Mouse (Mus musculus) layer of hippocampus, adult 2 months (tissue): ENCODE measurements around the gene Gm10337. TPM values are rescaled to one million over a fixed set of nuclear protein-coding genes. Genes with fewer than 3 reads are reported as not detected.

Source experiments
- DNase-seq, 2 experiments: peaks; one replicate each; pipeline ENCODE4 v3.0.0; 2022; ENCODE audit warnings: low spot score in 2 of 2
- H3K27ac ChIP-seq: fragments of 200-600 bp; 2 replicates; pipeline ENCODE4 v1.8.1; 2022
- H3K4me3 ChIP-seq: fragments of 200-600 bp; 2 replicates; pipeline ENCODE4 v1.8.1; 2022; ENCODE audit warnings: mild to moderate bottlenecking
- CTCF ChIP-seq: fragments of 200-600 bp; conservative IDR thresholded peaks from 2 replicates; pipeline ENCODE4 v1.8.1; 2022; ENCODE audit warnings: antibody characterized with exemption, mild to moderate bottlenecking, moderate library complexity
- total RNA-seq, 2 experiments: library from RNA; stranded (reverse); gene quantifications; 2 replicates each; pipeline ENCODE4 v1.2.3; 2021

The Gm10337 gene
- total RNA-seq, 2 experiments from 2014 or later, result not detected

- DNase-seq, result no peak
- TF ChIP-seq CTCF, result no peak
- H3K27ac ChIP-seq, result peak overlapping the region; percentile 93; the same call in 1 of the 2 replicates
- H3K4me3 ChIP-seq, result no peak overlapping the region
These were observed 8.9 kb downstream of the Gm10337 start for GRCm38 (mm10) chr15:102512471-102512870.

- no peak overlapping the region for H3K4me3 ChIP-seq
- no peak for TF ChIP-seq CTCF
- DNase-seq, result no peak
- peak overlapping the region; percentile 93; the same call in 1 of the 2 replicates for H3K27ac ChIP-seq
These were observed 9.5 kb downstream of the Gm10337 start for GRCm38 (mm10) chr15:102513004-102513403.

DNA sequence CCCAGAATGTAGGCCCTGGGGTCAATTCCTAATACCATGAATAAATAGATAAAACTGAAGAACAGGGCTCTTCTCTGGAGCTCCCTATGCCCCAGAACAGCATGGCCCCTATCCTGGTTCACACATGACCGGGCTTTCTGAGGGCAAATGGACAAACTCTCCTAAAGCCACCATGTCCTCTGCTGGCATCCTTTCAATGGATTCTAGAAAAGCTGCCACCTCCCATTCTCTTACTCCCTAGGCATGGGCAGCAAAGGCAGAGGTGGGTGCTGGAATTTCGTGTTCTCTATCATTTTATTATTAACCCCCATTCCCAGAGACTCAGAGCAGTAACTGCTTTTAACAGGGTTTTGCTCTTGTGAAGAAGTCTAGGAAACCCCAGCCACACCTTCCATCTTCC is 11.7 kb downstream of the Gm10337 start:
- DNase-seq, result no peak

GRCm38 (mm10) chr15:102515791-102516190 is 12.3 kb downstream of the Gm10337 start:
- TF ChIP-seq CTCF, result no peak
- no peak for DNase-seq
- Histone ChIP-seq H3K27ac (peak overlapping the region; percentile 96), H3K4me3 (peak overlapping the region; percentile 91)

More for the DNA sequence above, 11.7 kb downstream of the Gm10337 start:
- peak overlapping the region; percentile 91 for H3K4me3 ChIP-seq
- no peak for TF ChIP-seq CTCF
- H3K27ac ChIP-seq, result peak overlapping the region; percentile 96; the same call in 1 of the 2 replicates

DNA sequence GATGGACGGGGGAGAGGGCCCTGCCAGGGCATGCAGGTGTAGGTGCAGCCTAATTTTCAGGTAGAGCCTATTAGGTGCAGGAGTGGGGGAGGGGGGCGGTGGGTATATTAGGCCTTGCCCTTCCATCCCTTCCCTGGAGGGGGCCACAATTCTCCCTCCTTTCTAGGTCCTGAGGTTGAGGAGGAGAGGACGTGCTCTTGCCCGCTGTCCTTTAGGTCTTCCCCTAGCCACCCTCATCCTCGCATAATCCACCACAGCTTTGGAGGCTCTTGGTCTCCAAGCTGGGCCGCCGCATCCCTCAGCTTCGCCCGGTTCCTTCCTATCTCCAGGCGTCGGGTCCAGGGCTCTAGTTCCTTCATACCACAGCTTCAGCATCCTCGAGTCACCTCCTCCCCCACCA is 12.8 kb downstream of the Gm10337 start:
- H3K4me3 ChIP-seq, result peak overlapping the region; percentile 91
- TF ChIP-seq CTCF, result peak; percentile 28
- H3K27ac ChIP-seq, result peak overlapping the region; percentile 96
- no peak for DNase-seq

GRCm38 (mm10) chr15:102516728-102517404 is 13.3 kb downstream of the Gm10337 start, which contains the start of gene Map3k12:
TSS of gene Map3k12 (minus strand) at chr15:102517064.
- Histone ChIP-seq H3K4me3 (peak within 1 kb of the TSS; percentile 91), H3K27ac (peak within 1 kb of the TSS; percentile 96)
- no peak for TF ChIP-seq CTCF
- DNase-seq, result peak; percentile 63 to 71

DNA sequence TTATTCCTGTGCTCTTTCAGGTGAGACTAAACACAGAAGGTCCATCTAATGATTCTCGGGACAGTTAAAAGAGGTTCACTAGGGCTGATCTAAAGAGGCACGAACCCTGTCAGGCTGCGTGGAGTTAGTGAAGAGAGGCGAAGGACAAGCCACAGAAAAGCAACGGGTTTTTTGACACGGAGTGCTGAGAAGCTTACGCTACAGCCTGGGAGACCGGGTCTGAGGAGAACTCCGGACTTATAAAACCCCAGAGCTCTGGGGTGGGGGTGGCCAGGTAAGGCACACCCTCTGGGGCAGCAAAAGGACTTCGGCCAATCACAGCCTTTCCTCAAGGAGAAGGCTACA is 14.1 kb downstream of the Gm10337 start:
- H3K4me3 ChIP-seq, result peak overlapping the region; percentile 91
- peak overlapping the region; percentile 96 for H3K27ac ChIP-seq
- no peak for DNase-seq
- no peak for TF ChIP-seq CTCF

- peak within 1 kb of the TSS; percentile 91 for H3K4me3 ChIP-seq
- peak; percentile 99 to 100 for DNase-seq
- TF ChIP-seq CTCF, result no peak
- peak within 1 kb of the TSS; percentile 99 for H3K27ac ChIP-seq
These were observed 14.7 kb downstream of the Gm10337 start, which contains the start of gene Tarbp2 for GRCm38 (mm10) chr15:102517976-102518858. TSS of gene Tarbp2 (plus strand) at chr15:102518192.

DNA sequence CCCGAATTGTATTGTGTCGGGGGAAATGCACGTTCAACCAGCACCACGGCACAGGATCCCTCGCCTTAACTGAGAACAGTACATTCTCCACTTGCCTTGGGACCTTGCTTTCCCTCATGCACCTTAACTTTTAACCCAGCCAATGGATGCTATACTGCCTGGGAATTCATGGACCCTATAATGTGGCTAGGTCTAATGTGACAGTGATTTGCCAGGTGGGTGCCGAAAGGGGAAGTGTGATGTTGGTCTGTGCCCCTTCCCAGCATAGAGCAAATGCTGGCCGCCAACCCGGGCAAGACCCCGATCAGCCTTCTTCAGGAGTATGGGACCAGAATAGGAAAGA is 15.3 kb downstream of the Gm10337 start:
- no peak for TF ChIP-seq CTCF
- peak overlapping the region; percentile 91 for H3K4me3 ChIP-seq
- DNase-seq, result no peak
- peak overlapping the region; percentile 99 for H3K27ac ChIP-seq

DNA sequence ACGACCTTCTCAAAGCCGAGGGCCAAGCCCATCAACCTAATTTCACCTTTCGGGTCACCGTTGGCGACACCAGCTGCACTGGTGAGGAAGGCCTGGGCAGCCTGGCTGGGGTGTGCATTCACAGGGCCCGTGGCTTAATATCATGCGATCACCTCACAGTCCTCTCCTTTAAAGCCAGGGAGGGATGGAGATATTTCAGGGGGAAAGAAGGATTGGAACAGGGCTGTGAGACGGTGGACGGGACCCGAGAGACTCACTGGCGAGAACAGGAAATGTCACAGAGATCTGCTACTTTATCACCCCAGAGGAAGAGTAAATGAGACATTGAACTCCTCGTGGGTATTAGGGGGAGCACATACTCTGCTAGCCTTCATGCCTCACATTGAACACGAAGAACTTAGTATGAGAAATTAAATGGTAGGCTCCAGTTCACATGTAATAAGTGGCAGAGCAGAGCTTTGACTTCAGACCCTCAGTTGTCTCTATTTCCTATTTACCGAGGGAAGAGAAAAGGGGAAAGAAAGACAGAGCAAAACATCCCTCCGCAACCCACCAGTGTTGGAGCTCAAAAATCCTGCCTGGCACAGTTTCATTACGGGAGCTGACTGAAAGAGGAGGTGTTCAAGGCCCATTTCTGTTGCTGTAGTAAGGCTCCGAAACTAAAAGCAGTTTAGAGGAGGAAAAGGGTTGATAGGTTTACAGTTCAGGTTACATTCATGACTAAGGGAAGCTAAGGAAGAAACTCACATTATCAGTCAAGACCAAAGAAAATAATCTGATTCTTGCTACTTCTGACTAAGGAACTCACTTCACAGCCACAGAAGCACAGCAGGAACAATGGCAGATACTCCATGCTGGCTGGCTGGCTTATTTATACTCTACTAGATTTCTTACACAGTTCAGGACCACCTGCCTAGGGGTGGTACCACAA is 16.0 kb downstream of the Gm10337 start:
- DNase-seq, result no peak
- no peak for TF ChIP-seq CTCF
- peak overlapping the region; percentile 91 for H3K4me3 ChIP-seq
- peak overlapping the region; percentile 99 for H3K27ac ChIP-seq

DNA sequence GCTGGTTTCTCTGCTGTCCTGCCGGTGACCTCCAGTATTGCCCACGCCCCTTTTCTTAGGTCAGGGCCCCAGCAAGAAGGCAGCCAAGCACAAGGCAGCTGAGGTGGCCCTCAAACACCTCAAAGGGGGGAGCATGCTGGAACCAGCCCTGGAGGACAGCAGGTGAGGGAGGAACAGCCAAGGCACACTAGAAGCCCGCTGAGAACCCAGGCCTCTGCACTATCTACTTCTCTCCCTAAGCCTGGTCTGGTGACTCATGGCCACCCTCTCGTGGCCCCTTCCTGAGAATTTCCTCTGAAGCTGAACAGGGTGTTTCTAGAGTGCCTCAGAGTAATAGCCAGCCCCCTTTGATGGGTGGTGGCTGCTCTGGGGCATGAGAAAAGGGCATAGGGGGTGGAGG is 16.9 kb downstream of the Gm10337 start:
- TF ChIP-seq CTCF, result no peak
- no peak for DNase-seq
- Histone ChIP-seq H3K27ac (peak overlapping the region; percentile 99; the same call in 1 of the 2 replicates), H3K4me3 (no peak overlapping the region)

DNA sequence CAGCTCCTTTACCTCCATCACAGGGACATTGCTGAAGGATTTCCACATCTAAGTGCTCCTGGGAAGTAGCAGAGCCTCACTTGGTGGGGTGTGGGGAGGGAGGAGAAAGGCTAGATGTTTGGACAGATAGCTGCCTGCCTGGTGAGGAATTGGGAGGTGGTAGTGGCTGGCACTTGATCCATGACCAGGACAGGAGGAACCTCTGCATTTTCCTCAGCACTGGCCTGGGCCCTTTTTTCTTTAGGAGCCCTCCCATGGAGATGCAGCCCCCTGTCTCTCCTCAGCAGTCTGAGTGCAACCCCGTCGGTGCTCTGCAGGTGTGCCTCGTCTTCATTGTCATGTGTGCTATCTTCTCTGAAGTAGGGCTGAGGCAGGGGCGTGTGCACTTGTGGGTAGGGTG is 18.0 kb downstream of the Gm10337 start:
- no peak overlapping the region for H3K27ac ChIP-seq
- no peak for TF ChIP-seq CTCF
- H3K4me3 ChIP-seq, result no peak overlapping the region
- no peak for DNase-seq
